Mouse (Mus musculus): ENCODE results near the gene Ggta1. TPM values are rescaled to one million over a fixed set of nuclear protein-coding genes. Genes with fewer than 3 reads are reported as not detected.

The Ggta1 gene
- polyA plus RNA-seq, 1 experiment from 2014 or later: 6.2 TPM

- whole genome bisulfite sequencing (ENCODE audit: insufficient replicate concordance): 71% methylated on average over 3 of the region's 3 CpGs
- Histone ChIP-seq H3K9ac (replicated peaks) (no peak overlapping the region), H3K4me1 (ENCODE audit: insufficient read depth) (peaks cover 16% of the 10 kb centered on the region), H3K4me3 (ENCODE audit: low read depth, low read length) (no peak overlapping the region), H3K27me3 (ENCODE audit: insufficient read depth, low read length) (no peaks in the 10 kb centered on the region), H3K9me3 (ENCODE audit: low read length) (no peaks in the 10 kb centered on the region), H3K36me3 (replicated peaks; ENCODE audit: insufficient read depth, low read length) (no peaks in the 10 kb centered on the region), H3K27ac (ENCODE audit: low read depth) (no peak overlapping the region), H3K4me2 (ENCODE audit: low read depth, low read length) (no peak overlapping the region)
- DNase-seq (no peak), ATAC-seq (no peak)
- no peak for TF ChIP-seq CTCF (IDR thresholded peaks at IDR 0.05; ENCODE audit: low read depth)
- TF ChIP-seq EP300 (IDR thresholded peaks at IDR 0.05; ENCODE audit: low read depth): no peak
These were observed 21.1 kb upstream of the Ggta1 start for GRCm38 (mm10) chr2:35484102-35484501.

DNA sequence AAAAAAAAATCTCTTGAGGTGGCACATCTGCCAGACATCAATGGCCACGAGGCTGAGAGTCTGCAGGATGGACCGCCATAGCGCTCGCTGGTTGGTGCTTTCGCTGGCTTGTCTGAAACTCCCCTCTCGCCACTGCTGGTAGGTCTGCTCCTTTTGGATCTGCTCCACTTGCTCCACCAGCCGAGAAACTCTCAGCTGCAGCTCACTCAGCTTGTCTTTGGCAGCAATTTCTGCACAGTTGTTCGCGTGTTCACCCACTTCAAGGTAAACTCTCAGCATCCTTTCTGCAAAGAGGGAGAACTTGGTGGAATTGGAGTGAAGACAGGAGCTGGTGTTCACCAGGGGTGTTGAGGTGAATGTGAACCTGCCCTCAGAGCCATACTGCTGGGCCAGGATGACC is 20.4 kb upstream of the Ggta1 start:
- 76% methylated on average over 9 of the region's 9 CpGs for WGBS (ENCODE audit: insufficient replicate concordance)
- no peak for TF ChIP-seq CTCF (IDR thresholded peaks at IDR 0.05; ENCODE audit: low read depth)
- no peak for DNase-seq
- H3K9me3 ChIP-seq (ENCODE audit: low read length): no peaks in the 10 kb centered on the region
- no peak overlapping the region for H3K9ac ChIP-seq (replicated peaks)
- peaks cover 16% of the 10 kb centered on the region for H3K4me1 ChIP-seq (ENCODE audit: insufficient read depth)
- H3K36me3 ChIP-seq (replicated peaks; ENCODE audit: insufficient read depth, low read length): no peaks in the 10 kb centered on the region
- no peak overlapping the region for H3K4me3 ChIP-seq (ENCODE audit: low read depth, low read length)
- no peak for ATAC-seq
- no peak overlapping the region for H3K27ac ChIP-seq (ENCODE audit: low read depth)
- no peaks in the 10 kb centered on the region for H3K27me3 ChIP-seq (ENCODE audit: insufficient read depth, low read length)
- no peak overlapping the region for H3K4me2 ChIP-seq (ENCODE audit: low read depth, low read length)

DNA sequence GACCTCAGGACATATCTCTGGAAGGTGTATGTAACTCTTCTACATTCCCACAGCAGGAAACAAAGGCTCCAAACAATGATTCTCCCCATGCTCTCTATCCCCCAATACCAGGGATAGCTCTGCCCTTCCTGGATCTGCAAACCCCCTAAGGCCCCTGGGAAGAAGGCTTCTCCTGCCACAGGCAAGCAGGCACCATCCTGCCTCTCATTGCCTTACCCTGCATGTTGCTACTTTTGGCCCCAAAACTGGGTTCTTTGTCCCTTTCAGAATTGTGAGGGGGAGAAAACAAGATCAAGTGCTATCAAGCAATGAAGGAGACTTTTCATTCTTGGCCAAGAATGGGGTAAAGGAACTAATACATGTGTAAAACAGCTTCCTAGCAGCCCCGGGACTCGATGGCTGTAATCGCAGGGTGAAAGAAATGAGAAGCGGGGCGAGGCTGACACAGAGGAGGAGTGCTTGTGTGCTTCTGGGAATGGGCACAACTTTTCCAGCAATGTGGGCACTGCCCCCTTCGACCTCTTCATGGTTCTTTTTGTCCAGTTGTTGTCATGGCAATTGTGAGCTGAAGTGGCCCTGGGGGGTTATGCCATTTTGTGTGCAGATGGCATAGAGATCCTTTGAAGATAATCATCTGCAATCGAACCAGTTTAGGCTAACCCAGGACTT is 18.4 kb upstream of the Ggta1 start:
- Histone ChIP-seq H3K4me2 (ENCODE audit: low read depth, low read length) (no peak overlapping the region), H3K36me3 (replicated peaks; ENCODE audit: insufficient read depth, low read length) (no peaks in the 10 kb centered on the region), H3K4me1 (ENCODE audit: insufficient read depth) (peaks cover 9% of the 10 kb centered on the region), H3K27ac (ENCODE audit: low read depth) (no peak overlapping the region), H3K4me3 (ENCODE audit: low read depth, low read length) (no peak overlapping the region), H3K27me3 (ENCODE audit: insufficient read depth, low read length) (no peaks in the 10 kb centered on the region), H3K9me3 (ENCODE audit: low read length) (no peaks in the 10 kb centered on the region), H3K9ac (replicated peaks) (no peak overlapping the region)
- DNase-seq (no peak), ATAC-seq (no peak)
- WGBS (ENCODE audit: insufficient replicate concordance): 72% methylated on average over 7 of the region's 7 CpGs
- TF ChIP-seq CTCF (IDR thresholded peaks at IDR 0.05; ENCODE audit: low read depth) (no peak), EP300 (IDR thresholded peaks at IDR 0.05; ENCODE audit: low read depth) (no peak)

DNA sequence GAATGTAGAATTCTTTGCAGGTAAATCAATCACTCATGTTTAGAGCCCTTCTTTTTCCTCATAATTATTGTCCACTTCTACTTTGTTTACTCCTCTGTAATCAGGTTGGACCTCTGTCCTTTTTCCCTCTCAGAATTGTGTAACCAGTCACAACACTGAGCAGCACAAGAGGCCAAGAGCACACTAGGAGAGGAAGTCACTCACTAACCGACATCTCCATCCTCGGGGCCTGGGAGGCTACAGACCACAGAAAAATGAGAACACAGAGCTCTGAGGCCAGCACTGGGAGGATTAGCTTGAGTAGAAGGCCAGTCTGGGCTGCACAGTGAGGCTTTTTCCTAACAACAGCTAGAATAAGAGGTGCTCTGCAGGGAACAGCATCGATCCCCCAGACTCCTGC is 17.0 kb upstream of the Ggta1 start:
- Histone ChIP-seq H3K4me1 (ENCODE audit: insufficient read depth) (peaks cover 9% of the 10 kb centered on the region), H3K4me2 (ENCODE audit: low read depth, low read length) (no peak overlapping the region), H3K36me3 (replicated peaks; ENCODE audit: insufficient read depth, low read length) (no peaks in the 10 kb centered on the region), H3K9ac (replicated peaks) (no peak overlapping the region), H3K9me3 (ENCODE audit: low read length) (no peaks in the 10 kb centered on the region), H3K27me3 (ENCODE audit: insufficient read depth, low read length) (no peaks in the 10 kb centered on the region), H3K4me3 (ENCODE audit: low read depth, low read length) (no peak overlapping the region), H3K27ac (ENCODE audit: low read depth) (peak overlapping the region; percentile 64)
- DNase-seq (no peak), ATAC-seq (peak; percentile 31; the same call in 1 of the 2 replicates)
- WGBS (ENCODE audit: insufficient replicate concordance): 26% methylated on average over 3 of the region's 3 CpGs
- no peak for TF ChIP-seq EP300 (IDR thresholded peaks at IDR 0.05; ENCODE audit: low read depth)
- TF ChIP-seq CTCF (IDR thresholded peaks at IDR 0.05; ENCODE audit: low read depth): no peak

DNA sequence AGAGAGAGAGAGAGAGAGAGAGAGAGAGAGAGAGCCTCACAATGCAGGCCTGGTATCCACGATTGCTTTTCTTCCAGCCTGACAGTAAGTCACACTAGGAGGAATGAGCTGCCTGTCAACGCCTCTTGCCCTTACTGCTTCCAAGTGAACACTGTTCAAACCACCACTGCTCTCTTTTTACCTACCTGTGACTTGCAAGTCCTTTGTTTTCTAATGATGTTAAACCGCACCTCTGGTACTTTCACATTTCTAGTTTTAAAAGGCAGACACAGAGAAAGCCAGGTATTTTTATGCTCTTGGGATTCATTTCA is 15.7 kb upstream of the Ggta1 start:
- ATAC-seq (no peak), DNase-seq (no peak)
- TF ChIP-seq CTCF (IDR thresholded peaks at IDR 0.05; ENCODE audit: low read depth) (no peak), EP300 (IDR thresholded peaks at IDR 0.05; ENCODE audit: low read depth) (no peak)
- no peaks in the 10 kb centered on the region for H3K9me3 ChIP-seq (ENCODE audit: low read length)
- peaks cover 9% of the 10 kb centered on the region for H3K4me1 ChIP-seq (ENCODE audit: insufficient read depth)
- no peak overlapping the region for H3K4me2 ChIP-seq (ENCODE audit: low read depth, low read length)
- H3K27me3 ChIP-seq (ENCODE audit: insufficient read depth, low read length): no peaks in the 10 kb centered on the region
- no peak overlapping the region for H3K4me3 ChIP-seq (ENCODE audit: low read depth, low read length)
- H3K36me3 ChIP-seq (replicated peaks; ENCODE audit: insufficient read depth, low read length): no peaks in the 10 kb centered on the region
- no peak overlapping the region for H3K27ac ChIP-seq (ENCODE audit: low read depth)
- H3K9ac ChIP-seq (replicated peaks): no peak overlapping the region
- WGBS (ENCODE audit: insufficient replicate concordance): 65% methylated on average over 3 of the region's 3 CpGs

- Histone ChIP-seq H3K36me3 (replicated peaks; ENCODE audit: insufficient read depth, low read length) (no peaks in the 10 kb centered on the region), H3K9me3 (ENCODE audit: low read length) (no peaks in the 10 kb centered on the region), H3K27me3 (ENCODE audit: insufficient read depth, low read length) (no peaks in the 10 kb centered on the region), H3K27ac (ENCODE audit: low read depth) (no peak overlapping the region), H3K4me3 (ENCODE audit: low read depth, low read length) (no peak overlapping the region), H3K4me2 (ENCODE audit: low read depth, low read length) (no peak overlapping the region), H3K4me1 (ENCODE audit: insufficient read depth) (peaks cover 9% of the 10 kb centered on the region), H3K9ac (replicated peaks) (no peak overlapping the region)
- no peak for ATAC-seq
- no peak for TF ChIP-seq EP300 (IDR thresholded peaks at IDR 0.05; ENCODE audit: low read depth)
- TF ChIP-seq CTCF (IDR thresholded peaks at IDR 0.05; ENCODE audit: low read depth): no peak
- no peak for DNase-seq
- 78% methylated on average over 10 of the region's 10 CpGs for WGBS (ENCODE audit: insufficient replicate concordance)
These were observed 15.2 kb upstream of the Ggta1 start for GRCm38 (mm10) chr2:35477999-35478811.

All from liver, postnatal 0 days (tissue).